Mouse (Mus musculus) embryo, embryonic 11.5 days (tissue): ENCODE measurements around the gene Gpld1.

ENCODE experiments used
- DNase-seq: peaks from one replicate; pipeline ENCODE4 v3.0.0-alpha.2; 2012; ENCODE audit warnings: low read depth, low spot score

Gpld1 gene

GRCm38 (mm10) chr13:25020540-25020892 lies 77.6 kb downstream of the Gpld1 start:
- no peak for DNase-seq

GRCm38 (mm10) chr13:25022386-25022785 lies 79.4 kb downstream of the Gpld1 start:
- no peak for DNase-seq

GRCm38 (mm10) chr13:25023129-25023528 lies 80.2 kb downstream of the Gpld1 start:
- no peak for DNase-seq

- no peak for DNase-seq
Measured at GRCm38 (mm10) chr13:25024655-25025054, 81.7 kb downstream of the Gpld1 start.

GRCm38 (mm10) chr13:25026409-25027113 lies 83.6 kb downstream of the Gpld1 start:
- no peak for DNase-seq

GRCm38 (mm10) chr13:25027114-25027425 lies 84.1 kb downstream of the Gpld1 start:
- no peak for DNase-seq

GRCm38 (mm10) chr13:25039488-25039887 lies 96.5 kb downstream of the Gpld1 start:
- DNase-seq: no peak
